Mouse (Mus musculus) yolk sac, embryonic 10.5 days (tissue): Measurements from ENCODE around the gene Zkscan17.

Experiments
- DNase-seq: peaks from one replicate; pipeline ENCODE4 v3.0.0-alpha.2; 2017; ENCODE audit warnings: low spot score

Gene Zkscan17

GRCm38 (mm10) chr11:59456891-59457290 is 69.7 kb downstream of the Zkscan17 start:
- DNase-seq: no peak

- no peak for DNase-seq
These were observed 70.2 kb downstream of the Zkscan17 start for GRCm38 (mm10) chr11:59456346-59456745.

GRCm38 (mm10) chr11:59451086-59451485 is 75.5 kb downstream of the Zkscan17 start, which contains the start of gene Snap47:
Gene Snap47, minus strand, starts transcription at chr11:59451186.
- DNase-seq: no peak

- DNase-seq: no peak
These were observed 76.2 kb downstream of the Zkscan17 start for GRCm38 (mm10) chr11:59450230-59450771.

GRCm38 (mm10) chr11:59449741-59450229 is 76.8 kb downstream of the Zkscan17 start, which contains the start of gene Jmjd4:
Gene Jmjd4, plus strand, starts transcription at chr11:59450045.
- DNase-seq: peak; percentile 92

GRCm38 (mm10) chr11:59443102-59443501 is 83.4 kb downstream of the Zkscan17 start:
- no peak for DNase-seq

- DNase-seq: no peak
These were observed 88.6 kb downstream of the Zkscan17 start for GRCm38 (mm10) chr11:59437954-59438353.
